Mouse (Mus musculus): ENCODE measurements at regions not wholly inside any gene's neighbourhood (a gene's known extent, or its start where the extent isn't known, plus 50 kb on each side); places are given as distances from the start of the nearest gene placed in this dataset.

DNA sequence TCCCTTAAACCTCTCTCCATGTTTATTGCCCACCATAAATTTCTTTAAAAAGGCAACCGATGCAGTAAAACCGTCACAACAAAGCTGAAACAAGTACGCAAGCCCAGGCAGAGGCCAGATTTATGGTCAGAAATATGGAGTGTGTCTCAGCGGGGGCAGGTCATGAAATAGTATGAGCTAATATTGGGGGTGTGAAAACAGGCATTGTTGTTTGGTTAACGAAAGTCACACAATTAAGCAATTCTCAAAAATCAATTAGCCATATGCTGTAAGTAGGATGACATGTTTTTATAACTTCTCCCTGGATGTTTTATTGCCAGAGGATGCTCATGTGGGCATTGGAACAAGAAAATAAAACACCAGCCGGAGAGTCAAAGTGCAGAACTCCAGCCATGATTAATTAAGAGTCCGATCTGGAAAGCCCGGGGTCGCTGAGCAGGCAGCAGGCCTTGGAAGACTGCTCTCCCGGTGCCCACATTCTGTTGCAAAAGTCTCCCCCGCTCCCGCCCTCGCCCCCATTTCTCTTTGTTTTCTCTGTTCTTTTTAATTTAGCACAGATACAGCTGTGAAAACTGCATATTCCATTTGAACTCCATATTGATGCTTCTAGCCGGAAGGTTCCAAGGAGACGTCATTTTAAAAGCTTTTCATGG is 239.0 kb downstream of the Cxcl12 start:
- Histone ChIP-seq H3K36me3 (ENCODE audit: control insufficient read depth, insufficient read depth, low read length) (no peaks in the 10 kb centered on the region), H3K9ac (ENCODE audit: low read depth, low read length, severe bottlenecking) (no peak overlapping the region), H3K27me3 (ENCODE audit: control insufficient read depth, insufficient read depth, low read length) (0 out of 2 replicates have a peak, but pooled peaks cover 5% of the 10 kb centered on the region), H3K4me1 (ENCODE audit: control insufficient read depth, insufficient read depth, low read length) (peaks cover 21% of the 10 kb centered on the region), H3K27ac (replicated peaks; ENCODE audit: low read depth, low read length) (no peak overlapping the region), H3K4me2 (replicated peaks; ENCODE audit: low read depth, low read length, severe bottlenecking) (peak overlapping the region; percentile 18; the same call in 1 of the 2 replicates), H3K4me3 (replicated peaks; ENCODE audit: low read length) (no peak overlapping the region), H3K9me3 (ENCODE audit: control insufficient read depth, low read length) (no peaks in the 10 kb centered on the region)
- WGBS: 12% methylated on average over 15 of the region's 15 CpGs
- ATAC-seq (ENCODE audit: low FRiP score, low read depth): peak; percentile 62; the same call in 1 of the 2 replicates
- peak; percentile 25 for DNase-seq (ENCODE audit: low spot score)
- TF ChIP-seq POLR2A (IDR thresholded peaks at IDR 0.05; ENCODE audit: borderline replicate concordance, extremely low read depth, insufficient read depth, insufficient read length): no peak

- ATAC-seq (ENCODE audit: low FRiP score, low read depth) (peak; percentile 47; the same call in 1 of the 2 replicates), DNase-seq (ENCODE audit: low spot score) (peak; percentile 19)
- Histone ChIP-seq H3K4me2 (replicated peaks; ENCODE audit: low read depth, low read length, severe bottlenecking) (peak overlapping the region; percentile 18; the same call in 1 of the 2 replicates), H3K36me3 (ENCODE audit: control insufficient read depth, insufficient read depth, low read length) (no peaks in the 10 kb centered on the region), H3K4me3 (replicated peaks; ENCODE audit: low read length) (no peak overlapping the region), H3K9me3 (ENCODE audit: control insufficient read depth, low read length) (no peaks in the 10 kb centered on the region), H3K4me1 (ENCODE audit: control insufficient read depth, insufficient read depth, low read length) (peaks cover 21% of the 10 kb centered on the region), H3K27ac (replicated peaks; ENCODE audit: low read depth, low read length) (no peak overlapping the region), H3K27me3 (ENCODE audit: control insufficient read depth, insufficient read depth, low read length) (0 out of 2 replicates have a peak, but pooled peaks cover 5% of the 10 kb centered on the region), H3K9ac (ENCODE audit: low read depth, low read length, severe bottlenecking) (no peak overlapping the region)
- no peak for TF ChIP-seq POLR2A (IDR thresholded peaks at IDR 0.05; ENCODE audit: borderline replicate concordance, extremely low read depth, insufficient read depth, insufficient read length)
- WGBS: 27% methylated on average over 5 of the region's 5 CpGs
Measured at GRCm38 (mm10) chr6:117407953-117408352, 239.6 kb downstream of the Cxcl12 start.

DNA sequence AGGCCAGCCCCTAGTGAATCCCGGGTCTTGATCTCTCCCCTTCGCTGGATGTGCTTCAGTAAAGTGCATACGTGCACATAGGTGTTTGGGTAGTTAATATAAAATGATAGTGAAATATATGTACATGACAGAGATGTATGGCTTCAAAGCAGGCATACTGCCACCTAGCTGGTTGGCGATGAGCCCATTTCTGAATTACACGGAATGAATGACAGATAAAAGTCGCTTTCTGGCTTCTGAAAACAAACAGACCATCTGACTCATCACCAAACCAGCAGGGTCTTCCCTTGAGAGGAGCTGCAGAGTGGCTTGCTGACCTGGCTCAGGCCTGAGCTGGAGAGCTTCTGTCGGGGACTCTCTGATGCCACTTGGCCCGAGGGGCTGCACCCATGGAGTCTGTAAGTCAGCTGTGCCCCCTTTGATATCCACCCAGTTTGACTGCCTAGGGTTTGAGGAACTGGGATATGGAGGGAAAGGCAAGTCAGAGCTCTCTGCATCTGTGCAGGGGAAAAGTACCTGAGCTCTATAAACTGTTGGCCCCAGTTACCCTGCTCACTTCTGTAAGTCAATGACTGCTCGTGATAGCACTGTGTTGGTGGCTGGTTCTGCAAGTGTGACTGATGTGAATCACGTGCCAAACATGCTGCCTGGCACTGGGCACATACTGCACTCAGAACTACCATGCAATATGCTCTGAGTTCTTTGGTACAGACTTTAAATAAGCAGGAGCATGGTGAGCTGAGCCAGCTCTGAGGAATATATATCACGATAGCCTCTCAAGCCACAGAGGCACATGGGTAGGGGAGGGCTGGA is 240.8 kb downstream of the Cxcl12 start:
- no peak overlapping the region for H3K4me3 ChIP-seq (replicated peaks; ENCODE audit: low read length)
- H3K4me2 ChIP-seq (replicated peaks; ENCODE audit: low read depth, low read length, severe bottlenecking): no peak overlapping the region
- no peak for DNase-seq (ENCODE audit: low spot score)
- H3K9ac ChIP-seq (ENCODE audit: low read depth, low read length, severe bottlenecking): no peak overlapping the region
- no peaks in the 10 kb centered on the region for H3K36me3 ChIP-seq (ENCODE audit: control insufficient read depth, insufficient read depth, low read length)
- 65% methylated on average over 11 of the region's 11 CpGs for WGBS
- H3K27ac ChIP-seq (replicated peaks; ENCODE audit: low read depth, low read length): no peak overlapping the region
- TF ChIP-seq POLR2A (IDR thresholded peaks at IDR 0.05; ENCODE audit: borderline replicate concordance, extremely low read depth, insufficient read depth, insufficient read length): no peak
- no peak for ATAC-seq (ENCODE audit: low FRiP score, low read depth)
- H3K27me3 ChIP-seq (ENCODE audit: control insufficient read depth, insufficient read depth, low read length): 0 out of 2 replicates have a peak, but pooled peaks cover 5% of the 10 kb centered on the region
- no peaks in the 10 kb centered on the region for H3K9me3 ChIP-seq (ENCODE audit: control insufficient read depth, low read length)
- H3K4me1 ChIP-seq (ENCODE audit: control insufficient read depth, insufficient read depth, low read length): peaks cover 21% of the 10 kb centered on the region

- Histone ChIP-seq H3K9me3 (ENCODE audit: control insufficient read depth, low read length) (no peaks in the 10 kb centered on the region), H3K27ac (replicated peaks; ENCODE audit: low read depth, low read length) (no peak overlapping the region), H3K9ac (ENCODE audit: low read depth, low read length, severe bottlenecking) (no peak overlapping the region), H3K4me2 (replicated peaks; ENCODE audit: low read depth, low read length, severe bottlenecking) (no peak overlapping the region), H3K27me3 (ENCODE audit: control insufficient read depth, insufficient read depth, low read length) (0 out of 2 replicates have a peak, but pooled peaks cover 5% of the 10 kb centered on the region), H3K4me1 (ENCODE audit: control insufficient read depth, insufficient read depth, low read length) (no peaks in the 10 kb centered on the region), H3K4me3 (replicated peaks; ENCODE audit: low read length) (no peak overlapping the region), H3K36me3 (ENCODE audit: control insufficient read depth, insufficient read depth, low read length) (no peaks in the 10 kb centered on the region)
- DNase-seq (ENCODE audit: low spot score) (no peak), ATAC-seq (ENCODE audit: low FRiP score, low read depth) (no peak)
- 66% methylated on average over 5 of the region's 5 CpGs for WGBS
- no peak for TF ChIP-seq POLR2A (IDR thresholded peaks at IDR 0.05; ENCODE audit: borderline replicate concordance, extremely low read depth, insufficient read depth, insufficient read length)
Measured at GRCm38 (mm10) chr6:117414926-117415325, 246.6 kb downstream of the Cxcl12 start.

- Histone ChIP-seq H3K27me3 (ENCODE audit: control insufficient read depth, insufficient read depth, low read length) (no peaks in the 10 kb centered on the region), H3K4me3 (replicated peaks; ENCODE audit: low read length) (no peak overlapping the region), H3K9ac (ENCODE audit: low read depth, low read length, severe bottlenecking) (no peak overlapping the region), H3K9me3 (ENCODE audit: control insufficient read depth, low read length) (no peaks in the 10 kb centered on the region), H3K4me2 (replicated peaks; ENCODE audit: low read depth, low read length, severe bottlenecking) (no peak overlapping the region), H3K36me3 (ENCODE audit: control insufficient read depth, insufficient read depth, low read length) (no peaks in the 10 kb centered on the region), H3K4me1 (ENCODE audit: control insufficient read depth, insufficient read depth, low read length) (no peaks in the 10 kb centered on the region), H3K27ac (replicated peaks; ENCODE audit: low read depth, low read length) (no peak overlapping the region)
- no peak for DNase-seq (ENCODE audit: low spot score)
- ATAC-seq (ENCODE audit: low FRiP score, low read depth): no peak
- no peak for TF ChIP-seq POLR2A (IDR thresholded peaks at IDR 0.05; ENCODE audit: borderline replicate concordance, extremely low read depth, insufficient read depth, insufficient read length)
- 93% methylated on average over 6 of the region's 6 CpGs for WGBS
Measured at GRCm38 (mm10) chr6:117415901-117416300, 247.6 kb downstream of the Cxcl12 start.

All from limb, embryonic 14.5 days (tissue).